Mouse (Mus musculus): ENCODE data around the gene Tex264. TPM values are rescaled to one million over a fixed set of nuclear protein-coding genes. Genes with fewer than 3 reads are reported as not detected.

Gene Tex264
- polyA plus RNA-seq, 1 experiment, result 0.69 TPM

DNA sequence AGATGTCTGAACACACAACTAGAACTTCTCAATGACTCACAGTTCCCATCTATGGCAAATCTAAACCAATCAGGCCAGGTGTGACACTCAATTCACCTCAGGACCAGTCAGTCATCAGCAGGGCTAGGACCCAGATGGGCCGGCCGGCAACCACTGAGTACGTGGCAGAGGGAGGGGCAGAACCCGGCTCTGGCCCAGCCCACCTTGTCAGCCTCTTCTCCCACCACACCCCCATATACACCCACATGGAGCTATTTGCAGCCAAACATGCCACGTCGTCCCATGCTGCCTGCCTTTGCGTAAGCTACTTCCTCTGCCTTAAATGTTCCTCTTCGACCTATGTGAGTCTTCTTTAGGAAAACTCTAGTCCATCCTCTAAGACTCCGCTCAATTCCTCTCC lies 9.8 kb downstream of the Tex264 start:
- TF ChIP-seq TAL1 (IDR thresholded peaks at IDR 0.05; ENCODE audit: low read length), result no peak
- TF ChIP-seq GATA1 (IDR thresholded peaks at IDR 0.05; ENCODE audit: low read length), result no peak
- Histone ChIP-seq H3K27me3 (ENCODE audit: control insufficient read depth) (no peaks in the 10 kb centered on the region), H3K4me3 (replicated peaks) (no peak overlapping the region), H3K36me3 (ENCODE audit: control insufficient read depth) (peaks cover 22% of the 10 kb centered on the region), H3K4me1 (ENCODE audit: control insufficient read depth) (peaks cover 15% of the 10 kb centered on the region), H3K9me3 (ENCODE audit: control insufficient read depth, low read length) (no peaks in the 10 kb centered on the region)

DNA sequence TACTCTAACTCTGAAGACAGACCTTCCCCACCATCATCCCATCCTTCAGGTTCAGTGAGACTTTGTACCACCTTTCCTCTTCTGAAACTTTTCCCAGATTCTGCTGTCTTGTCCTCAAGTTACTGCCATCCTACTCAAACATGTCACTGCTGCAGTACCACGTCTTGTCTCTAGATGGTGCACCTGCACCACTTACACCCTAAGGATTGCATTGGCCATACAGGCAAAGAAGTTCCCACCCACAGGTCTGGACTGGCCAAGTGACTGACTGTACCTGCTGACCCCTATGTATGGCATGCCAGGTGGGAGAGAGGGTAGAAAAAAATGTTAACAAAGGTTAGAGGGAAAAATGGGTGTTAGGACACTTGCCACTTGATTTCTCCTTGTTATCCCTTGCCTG lies 10.2 kb downstream of the Tex264 start:
- TF ChIP-seq TAL1 (IDR thresholded peaks at IDR 0.05; ENCODE audit: low read length), result no peak
- TF ChIP-seq GATA1 (IDR thresholded peaks at IDR 0.05; ENCODE audit: low read length), result no peak
- peaks cover 15% of the 10 kb centered on the region for H3K4me1 ChIP-seq (ENCODE audit: control insufficient read depth)
- peaks cover 22% of the 10 kb centered on the region for H3K36me3 ChIP-seq (ENCODE audit: control insufficient read depth)
- H3K9me3 ChIP-seq (ENCODE audit: control insufficient read depth, low read length), result no peaks in the 10 kb centered on the region
- H3K4me3 ChIP-seq (replicated peaks), result no peak overlapping the region
- H3K27me3 ChIP-seq (ENCODE audit: control insufficient read depth), result no peaks in the 10 kb centered on the region

DNA sequence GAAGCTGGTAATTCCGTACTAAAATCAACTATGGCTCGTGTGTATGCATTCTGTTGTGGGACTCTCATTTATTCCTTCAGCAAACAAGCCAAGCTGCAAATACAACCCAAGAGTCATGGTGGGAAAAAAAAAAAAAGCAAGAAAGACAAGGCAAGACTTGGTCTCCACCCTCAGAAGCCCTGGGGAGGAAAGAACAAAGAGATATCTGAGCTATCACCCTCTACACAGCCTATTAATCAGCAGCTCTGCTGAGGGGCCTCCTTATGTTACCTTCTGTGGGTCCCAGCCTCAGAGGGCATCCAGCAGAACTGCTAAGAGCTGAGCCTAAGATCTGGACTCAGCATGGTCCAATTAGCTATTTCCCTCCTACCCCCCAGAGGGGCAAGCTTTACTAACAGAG lies 11.9 kb downstream of the Tex264 start:
- no peak for TF ChIP-seq GATA1 (IDR thresholded peaks at IDR 0.05; ENCODE audit: low read length)
- TF ChIP-seq TAL1 (IDR thresholded peaks at IDR 0.05; ENCODE audit: low read length), result no peak
- Histone ChIP-seq H3K4me3 (replicated peaks) (no peak overlapping the region), H3K9me3 (ENCODE audit: control insufficient read depth, low read length) (no peaks in the 10 kb centered on the region), H3K36me3 (ENCODE audit: control insufficient read depth) (peaks cover 12% of the 10 kb centered on the region), H3K27me3 (ENCODE audit: control insufficient read depth) (no peaks in the 10 kb centered on the region), H3K4me1 (ENCODE audit: control insufficient read depth) (peaks cover 15% of the 10 kb centered on the region)

DNA sequence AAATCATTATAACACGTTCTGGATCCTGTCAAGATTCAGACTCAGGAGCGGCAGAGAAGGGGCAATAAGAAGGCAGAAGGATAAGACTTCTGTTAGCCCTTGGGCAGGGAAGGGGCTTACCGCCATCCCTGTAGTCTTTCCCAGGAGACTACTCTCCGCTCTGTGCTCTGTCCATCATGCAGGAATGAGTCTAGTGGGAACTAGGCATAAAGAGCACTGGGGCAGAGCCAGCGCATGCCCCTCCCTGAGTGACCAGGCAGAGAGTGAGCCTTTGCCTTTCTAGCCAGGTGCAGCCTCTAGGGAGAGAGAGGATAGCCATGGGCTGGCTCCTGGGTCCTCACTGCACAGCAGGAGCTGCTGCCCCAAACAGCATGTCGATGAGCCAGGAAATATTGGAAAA lies 20.9 kb downstream of the Tex264 start:
- Histone ChIP-seq H3K4me3 (replicated peaks) (no peak overlapping the region), H3K36me3 (ENCODE audit: control insufficient read depth) (peaks cover 29% of the 10 kb centered on the region), H3K27me3 (ENCODE audit: control insufficient read depth) (no peaks in the 10 kb centered on the region), H3K4me1 (ENCODE audit: control insufficient read depth) (no peaks in the 10 kb centered on the region), H3K9me3 (ENCODE audit: control insufficient read depth, low read length) (no peaks in the 10 kb centered on the region)
- TF ChIP-seq GATA1 (IDR thresholded peaks at IDR 0.05; ENCODE audit: low read length), result no peak
- TF ChIP-seq TAL1 (IDR thresholded peaks at IDR 0.05; ENCODE audit: low read length), result no peak

DNA sequence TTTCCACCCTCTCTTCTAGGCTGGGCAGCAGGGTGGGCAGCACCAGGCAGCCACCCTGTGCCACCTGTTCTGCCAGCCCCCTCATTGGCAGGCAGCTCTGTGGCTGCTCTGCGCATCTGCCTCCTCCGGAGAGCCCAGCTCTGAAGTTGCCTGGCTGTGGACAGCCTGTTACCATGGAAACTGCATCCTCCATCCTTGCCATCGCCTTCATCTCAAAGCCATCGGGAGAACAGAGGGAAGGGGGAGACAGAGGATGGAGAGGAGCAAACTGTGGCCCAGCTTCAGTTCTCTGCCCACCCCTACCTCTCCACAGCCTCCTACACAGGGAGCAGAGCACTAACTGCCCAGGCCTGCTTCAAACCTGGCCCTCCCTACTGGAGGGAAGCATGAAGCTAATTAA lies 21.3 kb downstream of the Tex264 start:
- Histone ChIP-seq H3K9me3 (ENCODE audit: control insufficient read depth, low read length) (no peaks in the 10 kb centered on the region), H3K4me3 (replicated peaks) (no peak overlapping the region), H3K27me3 (ENCODE audit: control insufficient read depth) (no peaks in the 10 kb centered on the region), H3K36me3 (ENCODE audit: control insufficient read depth) (peaks cover 29% of the 10 kb centered on the region), H3K4me1 (ENCODE audit: control insufficient read depth) (no peaks in the 10 kb centered on the region)
- TF ChIP-seq TAL1 (IDR thresholded peaks at IDR 0.05; ENCODE audit: low read length), result no peak
- TF ChIP-seq GATA1 (IDR thresholded peaks at IDR 0.05; ENCODE audit: low read length), result no peak

DNA sequence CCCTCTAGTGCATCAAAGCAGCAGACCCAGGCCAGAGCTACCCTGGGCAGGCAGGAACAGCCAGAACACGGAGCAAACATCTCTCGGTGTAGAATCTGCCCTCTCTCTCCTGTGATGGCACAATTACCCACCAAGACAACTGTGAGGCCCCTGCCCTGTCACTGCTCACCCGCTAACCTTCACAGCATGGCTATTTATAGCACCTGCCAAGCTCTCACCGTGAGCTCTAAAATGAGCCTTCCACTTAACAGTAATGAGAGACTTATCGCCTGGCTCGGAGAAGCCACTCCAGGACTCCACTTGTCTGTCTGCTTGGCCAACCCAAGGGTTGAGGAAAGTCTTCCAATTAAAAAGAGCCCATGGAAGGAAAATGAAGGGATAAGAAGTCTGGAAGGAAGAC lies 22.5 kb downstream of the Tex264 start:
- Histone ChIP-seq H3K9me3 (ENCODE audit: control insufficient read depth, low read length) (no peaks in the 10 kb centered on the region), H3K4me3 (replicated peaks) (no peak overlapping the region), H3K4me1 (ENCODE audit: control insufficient read depth) (no peaks in the 10 kb centered on the region), H3K27me3 (ENCODE audit: control insufficient read depth) (no peaks in the 10 kb centered on the region), H3K36me3 (ENCODE audit: control insufficient read depth) (peaks cover 31% of the 10 kb centered on the region; the same call in 1 of the 2 replicates)
- TF ChIP-seq TAL1 (IDR thresholded peaks at IDR 0.05; ENCODE audit: low read length), result no peak
- no peak for TF ChIP-seq GATA1 (IDR thresholded peaks at IDR 0.05; ENCODE audit: low read length)

DNA sequence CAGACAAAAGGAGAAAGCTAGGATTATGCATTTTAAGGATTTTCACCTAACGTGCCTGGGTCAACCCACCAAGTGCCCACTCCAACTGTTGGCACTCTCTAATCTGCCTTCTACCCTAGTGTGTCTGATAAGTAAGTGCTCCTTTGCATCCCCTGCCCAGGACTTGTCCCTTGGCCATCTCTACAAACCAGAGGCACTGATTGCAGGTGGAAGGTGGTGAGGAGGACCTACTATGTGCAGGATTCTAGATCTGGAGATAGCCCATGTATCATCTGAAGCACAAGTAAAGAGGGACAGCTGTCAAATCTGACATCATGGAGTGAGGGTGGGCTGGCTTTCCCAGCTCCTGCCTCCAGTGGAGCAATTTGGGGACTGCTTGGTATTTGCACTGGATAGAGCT lies 25.8 kb downstream of the Tex264 start:
- TF ChIP-seq TAL1 (IDR thresholded peaks at IDR 0.05; ENCODE audit: low read length) (no peak), GATA1 (IDR thresholded peaks at IDR 0.05; ENCODE audit: low read length) (no peak)
- no peaks in the 10 kb centered on the region for H3K4me1 ChIP-seq (ENCODE audit: control insufficient read depth)
- peaks cover 18% of the 10 kb centered on the region for H3K27me3 ChIP-seq (ENCODE audit: control insufficient read depth)
- H3K9me3 ChIP-seq (ENCODE audit: control insufficient read depth, low read length), result no peaks in the 10 kb centered on the region
- no peak overlapping the region for H3K4me3 ChIP-seq (replicated peaks)
- H3K36me3 ChIP-seq (ENCODE audit: control insufficient read depth), result peaks cover 28% of the 10 kb centered on the region; the same call in 1 of the 2 replicates

DNA sequence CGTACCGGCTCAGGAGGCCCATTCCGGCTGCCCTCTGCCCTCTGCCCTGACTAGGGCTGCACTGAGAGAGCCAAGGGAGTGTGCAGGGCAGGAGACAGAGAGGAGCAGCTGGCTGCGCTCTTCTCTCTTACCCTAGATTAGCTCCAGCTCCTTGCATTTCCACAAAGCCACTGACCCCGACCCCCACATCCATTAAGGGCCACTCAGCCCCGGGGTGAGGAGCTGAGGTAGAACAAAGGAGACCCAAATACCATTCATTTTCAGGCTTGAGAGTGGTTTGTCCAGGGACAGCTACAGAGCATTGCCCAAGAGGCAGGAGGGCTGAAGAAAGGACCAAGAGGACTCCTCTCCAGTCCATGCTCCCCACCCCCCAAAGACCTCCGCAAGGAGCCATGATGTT lies 26.3 kb downstream of the Tex264 start:
- TF ChIP-seq GATA1 (IDR thresholded peaks at IDR 0.05; ENCODE audit: low read length), result no peak
- no peak for TF ChIP-seq TAL1 (IDR thresholded peaks at IDR 0.05; ENCODE audit: low read length)

DNA sequence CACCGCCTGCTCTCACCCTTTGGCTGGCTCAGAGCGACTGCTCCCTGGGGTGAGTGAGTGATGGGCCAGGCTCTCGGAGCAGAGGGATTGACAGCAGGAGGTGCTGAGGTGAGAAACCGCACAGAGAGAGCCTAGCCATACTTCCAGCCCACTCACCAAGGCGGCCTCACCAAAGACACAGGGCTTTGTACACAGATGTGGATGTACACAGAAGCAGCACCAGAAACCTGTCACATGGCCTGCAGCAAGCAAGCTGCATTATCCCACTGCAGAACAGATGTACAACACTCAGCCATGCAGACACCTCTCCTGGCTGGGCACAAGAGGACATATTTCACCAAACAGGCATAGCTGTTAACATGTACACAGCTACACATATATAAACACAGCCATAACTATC lies 28.1 kb downstream of the Tex264 start:
- TF ChIP-seq GATA1 (IDR thresholded peaks at IDR 0.05; ENCODE audit: low read length) (no peak), TAL1 (IDR thresholded peaks at IDR 0.05; ENCODE audit: low read length) (no peak)
- Histone ChIP-seq H3K9me3 (ENCODE audit: control insufficient read depth, low read length) (no peaks in the 10 kb centered on the region), H3K4me3 (replicated peaks) (no peak overlapping the region), H3K4me1 (ENCODE audit: control insufficient read depth) (no peaks in the 10 kb centered on the region), H3K36me3 (ENCODE audit: control insufficient read depth) (peaks cover 28% of the 10 kb centered on the region; the same call in 1 of the 2 replicates), H3K27me3 (ENCODE audit: control insufficient read depth) (peaks cover 31% of the 10 kb centered on the region)

More for the DNA sequence above, 26.3 kb downstream of the Tex264 start:
- Histone ChIP-seq H3K36me3 (ENCODE audit: control insufficient read depth) (peaks cover 28% of the 10 kb centered on the region; the same call in 1 of the 2 replicates), H3K27me3 (ENCODE audit: control insufficient read depth) (peaks cover 23% of the 10 kb centered on the region), H3K4me1 (ENCODE audit: control insufficient read depth) (no peaks in the 10 kb centered on the region), H3K4me3 (replicated peaks) (no peak overlapping the region), H3K9me3 (ENCODE audit: control insufficient read depth, low read length) (no peaks in the 10 kb centered on the region)

DNA sequence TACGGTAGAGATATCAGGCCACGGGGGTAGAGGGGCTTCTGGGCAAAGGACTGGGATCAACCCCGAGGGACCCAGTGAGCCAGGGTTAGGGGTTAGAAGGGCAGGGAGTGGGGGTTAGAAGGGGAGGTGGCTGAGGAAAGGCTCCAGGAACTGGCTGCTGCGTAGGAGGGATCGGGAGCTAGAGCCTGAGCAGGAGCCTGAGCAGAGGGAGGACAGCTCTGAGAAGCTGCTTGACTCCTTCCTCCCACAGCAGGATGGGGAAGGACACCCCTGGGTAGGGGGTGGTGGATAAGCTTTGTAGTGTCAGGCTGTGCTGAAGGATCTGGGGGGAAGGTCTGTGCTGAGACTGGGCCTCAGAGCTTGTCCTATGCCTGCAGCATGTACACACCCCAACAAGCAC lies 28.9 kb downstream of the Tex264 start:
- Histone ChIP-seq H3K4me1 (ENCODE audit: control insufficient read depth) (no peaks in the 10 kb centered on the region), H3K36me3 (ENCODE audit: control insufficient read depth) (peaks cover 20% of the 10 kb centered on the region; the same call in 1 of the 2 replicates), H3K4me3 (replicated peaks) (no peak overlapping the region), H3K9me3 (ENCODE audit: control insufficient read depth, low read length) (no peaks in the 10 kb centered on the region), H3K27me3 (ENCODE audit: control insufficient read depth) (peaks cover 31% of the 10 kb centered on the region)
- TF ChIP-seq TAL1 (IDR thresholded peaks at IDR 0.05; ENCODE audit: low read length) (no peak), GATA1 (IDR thresholded peaks at IDR 0.05; ENCODE audit: low read length) (no peak)

Data from erythroblast, embryonic 14.5 days (primary cell).